8 mouse cellular contexts compared by ENCODE assay signal in genomic region chr11:102430121-102431017, GRCm38 (mm10). TPM values are rescaled to one million over a fixed set of nuclear protein-coding genes. Genes with fewer than 3 reads are reported as not detected.
DNase-seq lines count a peak whose midpoint lies in the region; ATAC-seq and TF ChIP-seq lines count a peak whose summit lies in the region.

Grn (plus strand) TSS chr11:102430315.

- peak within 1 kb of the TSS; percentile 97 for H3K4me2 ChIP-seq in hindbrain, embryonic 11.5 days (replicated peaks; ENCODE audit: low read depth, low read length)
- peak within 1 kb of the TSS; percentile 63 for H3K4me2 ChIP-seq in lung, postnatal 0 days (replicated peaks; ENCODE audit: low read depth, low read length)

- in situ Hi-C loops in Patski (cut with MboI; ENCODE audit: low pct_unique_long_range_greater_than_20kb): no loop called here

- TF ChIP-seq EP300 in lung, postnatal 0 days (IDR thresholded peaks at IDR 0.05): peak; percentile 75

- 0 out of 2 replicates have a peak, but pooled peaks cover 6% of the 10 kb centered on the region for H3K4me1 ChIP-seq in hindbrain, embryonic 11.5 days (replicated peaks; ENCODE audit: control insufficient read depth, insufficient read depth, low read length)
- peaks cover 9% of the 10 kb centered on the region; the same call in 1 of the 2 replicates for H3K4me1 ChIP-seq in lung, postnatal 0 days (ENCODE audit: insufficient read depth, low read depth, low read length)

- peak within 1 kb of the TSS; percentile 50 for H3K9ac ChIP-seq in hindbrain, embryonic 11.5 days (ENCODE audit: low read depth, low read length)
- peak within 1 kb of the TSS; percentile 27 for H3K9ac ChIP-seq in lung, postnatal 0 days (replicated peaks; ENCODE audit: low read depth)

- H3K27ac ChIP-seq in hindbrain, embryonic 11.5 days (ENCODE audit: low read depth, low read length): peak within 1 kb of the TSS; percentile 24; the same call in 1 of the 2 replicates
- peak within 1 kb of the TSS; percentile 80 for H3K27ac ChIP-seq in lung, postnatal 0 days (ENCODE audit: low read length)

- H3K4me3 ChIP-seq in hindbrain, embryonic 11.5 days (ENCODE audit: low read depth, low read length): peak within 1 kb of the TSS; percentile 53
- H3K4me3 ChIP-seq in lung, postnatal 0 days (ENCODE audit: low read depth, low read length): peak within 1 kb of the TSS; percentile 72

- no peaks in the 10 kb centered on the region for H3K9me3 ChIP-seq in hindbrain, embryonic 11.5 days (ENCODE audit: control insufficient read depth, low read length)
- no peaks in the 10 kb centered on the region for H3K9me3 ChIP-seq in lung, postnatal 0 days (ENCODE audit: low read length)

- DNase-seq in Patski (ENCODE audit: low read depth, low spot score): peak; percentile 86
- DNase-seq in cerebellum, postnatal 10 days: peak; percentile 92 to 94
- DNase-seq in frontal cortex, postnatal 10 days (ENCODE audit: low spot score in 2 of 2): peak; percentile 87 to 93
- DNase-seq in hindbrain, embryonic 11.5 days (ENCODE audit: low spot score): peak; percentile 86
- peak; percentile 82 to 87 for DNase-seq in layer of hippocampus, postnatal 10 days (ENCODE audit: low spot score in 2 of 2)
- DNase-seq in lung, postnatal 0 days (ENCODE audit: low spot score): peak; percentile 100
- peak; percentile 72 for DNase-seq in ovary, postnatal 10 days (ENCODE audit: low spot score)
- peak; percentile 54 for DNase-seq in thymus, postnatal 0 days (ENCODE audit: low spot score)

- no peaks in the 10 kb centered on the region for H3K27me3 ChIP-seq in Patski
- no peaks in the 10 kb centered on the region for H3K27me3 ChIP-seq in hindbrain, embryonic 11.5 days (ENCODE audit: control insufficient read depth, insufficient read depth, low read length)
- no peaks in the 10 kb centered on the region for H3K27me3 ChIP-seq in lung, postnatal 0 days (replicated peaks; ENCODE audit: insufficient read depth, low read length)

- CTCF ChIA-PET in Patski (lab: Charles Lee): interaction anchor here (0.7 to 4.7 kb wide), 13 partner anchors 9 to 131 kb away, joined by 3 to 33 read pairs (median 4); partner anchors contain the start of genes Fam171a2 and Ubtf

- TF ChIP-seq CTCF in Patski (IDR thresholded peaks at IDR 0.05): no peak
- no peak for TF ChIP-seq CTCF in lung, postnatal 0 days (IDR thresholded peaks at IDR 0.05)

- peak; percentile 82 for ATAC-seq in Patski
- ATAC-seq in hindbrain, embryonic 11.5 days (ENCODE audit: low FRiP score): peak; percentile 90
- peak; percentile 93 for ATAC-seq in lung, postnatal 0 days

- under 1% methylated on average over 29 of the region's 29 CpGs for WGBS in hindbrain, embryonic 11.5 days
- under 1% methylated on average over 28 of the region's 29 CpGs for WGBS in lung, postnatal 0 days

- POLR2A ChIA-PET in Patski (lab: Charles Lee): interaction anchor here (0.7 to 2.2 kb wide), 7 partner anchors 9 to 123 kb away, joined by 3 to 23 read pairs (median 3); partner anchors contain the start of gene Ubtf

- no peaks in the 10 kb centered on the region for H3K36me3 ChIP-seq in hindbrain, embryonic 11.5 days (ENCODE audit: control insufficient read depth, insufficient read depth, low read length)
- peaks cover 8% of the 10 kb centered on the region; the same call in 1 of the 2 replicates for H3K36me3 ChIP-seq in lung, postnatal 0 days (ENCODE audit: insufficient read depth, low read length)

RNA-seq across cellular contexts. Expression of gene Grn, which starts in this region (rescaled TPM):
- 491 TPM for polyA plus RNA-seq in Patski (2021)
- 43.3 and 47.2 TPM in 2 replicates for polyA plus RNA-seq in hindbrain, embryonic 11.5 days (2014; fragmentation: Nextera tagmentation; extraction: Ambion mirVana)
- total RNA-seq in layer of hippocampus, postnatal 10 days (2021): 10 to 100 TPM; 81.8 to 83.7 TPM
- 215 and 223 TPM in 2 replicates for polyA plus RNA-seq in lung, postnatal 0 days (2015; fragmentation: Nextera tagmentation; extraction: Ambion mirVana)
- 86.4 and 90.6 TPM in 2 replicates for polyA plus RNA-seq in thymus, postnatal 0 days (2015; fragmentation: Nextera tagmentation; extraction: Ambion mirVana)

Comparison
In these comparisons a context has a peak if more than half of its experiments do, and no peak if none do; other contexts are left out.
1. Peak in every context shown above with its lines: DNase-seq, ATAC-seq, H3K4me3 ChIP-seq and H3K27ac ChIP-seq.